Mouse (Mus musculus) C2C12 (cell line): Measurements from ENCODE around the gene Npas4.
A peak's percentile ranks its signal among the peaks of the same experiment; 100 is the strongest.

Experiments used
- CEBPB ChIP-seq: IDR thresholded peaks from one replicate; pipeline ENCODE4 v1.6.1; 2011; ENCODE audit warnings: low read depth, mild to moderate bottlenecking, control low read depth, moderate library complexity
- CTCF ChIP-seq: IDR thresholded peaks from one replicate; pipeline ENCODE4 v1.5.1; 2011; ENCODE audit not compliant: control insufficient read depth, insufficient read depth, insufficient read length
- FOSL1 ChIP-seq: IDR thresholded peaks from one replicate; pipeline ENCODE4 v1.8.0; 2011; ENCODE audit warnings: mild to moderate bottlenecking, low read length; ENCODE audit not compliant: poor library complexity, insufficient read depth, severe bottlenecking
- MAX ChIP-seq: IDR thresholded peaks from one replicate; pipeline ENCODE4 v1.6.1; 2011; ENCODE audit warnings: mild to moderate bottlenecking, control low read depth
- MYOD1 ChIP-seq: IDR thresholded peaks from one replicate; pipeline ENCODE4 v1.6.1; 2011; ENCODE audit warnings: low read depth; ENCODE audit not compliant: control insufficient read depth, insufficient read length
- USF1 ChIP-seq: IDR thresholded peaks from one replicate; pipeline ENCODE4 v1.6.1; 2011; ENCODE audit warnings: low read depth, mild to moderate bottlenecking, control low read depth, moderate library complexity

DNA sequence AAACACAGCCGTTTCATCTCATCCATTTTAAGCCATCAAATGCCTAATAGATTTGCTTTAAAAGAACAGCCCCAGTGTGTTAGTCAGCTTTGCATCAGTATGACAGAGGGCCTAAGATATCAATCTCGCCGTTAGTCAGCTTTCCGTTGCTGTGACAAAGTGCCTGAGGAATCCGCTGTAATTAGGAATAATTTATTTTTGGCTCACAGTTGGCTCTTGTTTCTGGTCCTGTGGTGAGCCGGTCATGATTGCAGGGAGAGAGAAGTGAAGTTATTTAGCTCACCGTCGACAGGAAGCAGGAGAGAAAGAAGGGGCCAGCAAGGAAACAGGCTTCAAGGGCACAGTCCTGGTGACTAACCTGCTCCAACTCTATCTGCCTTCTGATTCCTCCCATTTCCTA is 23.0 kb upstream of the Npas4 start:
- TF ChIP-seq MAX: no peak
- TF ChIP-seq USF1: no peak
- TF ChIP-seq FOSL1: peak; percentile 78
- TF ChIP-seq CEBPB: peak; percentile 5
- no peak for TF ChIP-seq CTCF
- TF ChIP-seq MYOD1: peak; percentile 52
